Mouse (Mus musculus): Measurements from ENCODE around the gene Nkx2-2.

DNA sequence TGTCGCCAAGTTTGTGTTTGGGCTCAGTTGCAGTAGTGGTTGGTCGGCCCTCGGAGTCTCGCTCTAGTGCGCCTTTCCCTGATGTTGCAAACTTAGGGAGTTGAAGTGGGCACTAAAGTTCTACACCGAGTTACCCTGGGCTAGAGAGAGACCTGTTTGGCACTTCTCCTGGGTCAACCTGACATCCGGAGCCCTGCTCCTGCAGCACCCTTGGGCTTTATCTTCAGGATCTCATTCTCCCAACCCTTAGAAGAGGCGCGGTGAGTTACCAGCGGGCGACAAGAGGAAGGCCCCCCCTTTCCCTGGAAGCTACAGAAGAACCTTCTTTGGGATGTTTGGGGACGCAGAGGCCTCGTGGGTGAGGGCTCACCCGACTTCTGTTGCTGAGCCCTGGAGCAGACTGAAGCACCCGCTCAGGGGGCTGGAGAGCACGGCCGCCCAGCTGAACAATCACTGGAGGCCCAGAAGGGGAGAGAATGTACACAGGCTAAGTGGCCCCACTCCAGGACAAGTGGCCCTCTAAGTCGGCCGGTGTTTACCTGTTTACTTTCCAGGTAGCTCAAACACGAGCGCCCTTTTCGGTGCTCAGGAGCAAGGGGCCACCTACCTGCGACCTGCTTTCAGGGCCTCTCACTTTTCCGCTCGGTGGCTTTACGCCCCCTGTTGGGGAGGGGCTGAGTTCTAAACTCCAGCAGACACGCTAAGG is 3.6 kb downstream of the Nkx2-2 start:
- TF ChIP-seq EP300 (IDR thresholded peaks at IDR 0.05; ENCODE audit: low read length) (no peak), BHLHE40 (IDR thresholded peaks at IDR 0.05; ENCODE audit: low read depth, low read length) (no peak), POLR2A (IDR thresholded peaks at IDR 0.05; ENCODE audit: low read depth, low read length) (no peak), POLR2AphosphoS2 (IDR thresholded peaks at IDR 0.05; ENCODE audit: low read depth, low read length) (no peak), CTCF (conservative IDR thresholded peaks at IDR 0.05 in 1 of 2, IDR thresholded peaks at IDR 0.05 in 1 of 2; ENCODE audit: low read depth in 2 of 2, low read length in 2 of 2) (no peak), SMC3 (IDR thresholded peaks at IDR 0.05; ENCODE audit: low read depth, low read length) (no peak), JUND (conservative IDR thresholded peaks at IDR 0.05; ENCODE audit: low read depth, low read length) (no peak), RAD21 (IDR thresholded peaks at IDR 0.05; ENCODE audit: low read depth, low read length) (no peak), JUN (IDR thresholded peaks at IDR 0.05; ENCODE audit: insufficient read depth, low read depth, low read length) (no peak), CHD1 (IDR thresholded peaks at IDR 0.05; ENCODE audit: low read depth, low read length) (no peak), USF1 (IDR thresholded peaks at IDR 0.05; ENCODE audit: low read depth, low read length) (no peak), MAZ (IDR thresholded peaks at IDR 0.05; ENCODE audit: low read depth, low read length) (no peak), ELF1 (IDR thresholded peaks at IDR 0.05; ENCODE audit: low read depth, low read length) (no peak), ZC3H11A (IDR thresholded peaks at IDR 0.05; ENCODE audit: low read depth, low read length) (no peak)
